Mouse (Mus musculus) retina, embryonic 14.5 days (tissue): Measurements from ENCODE around the gene Mb.

Experiments used
- DNase-seq: peaks from one replicate; pipeline ENCODE4 v3.0.0-alpha.2; 2015; ENCODE audit warnings: low spot score

The Mb gene

DNA sequence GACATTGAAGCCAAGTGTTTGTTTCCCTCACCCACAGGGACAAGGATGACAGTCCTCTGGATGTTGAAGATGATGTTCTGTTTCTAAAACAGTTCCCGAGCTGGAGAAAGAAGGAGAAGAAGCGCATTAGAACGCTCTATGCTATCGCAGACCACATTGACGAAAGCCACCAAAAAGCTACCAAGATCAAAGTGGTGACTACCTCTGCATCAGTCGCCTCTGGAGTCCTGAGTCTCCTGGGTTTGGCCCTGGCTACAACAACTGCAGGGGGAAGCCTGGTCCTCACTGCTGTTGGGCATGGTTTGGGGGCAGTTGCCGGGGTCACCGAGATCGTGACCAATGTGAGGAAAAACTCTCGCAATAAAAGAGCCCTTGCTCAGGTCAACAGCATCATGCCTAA, at the start of gene Mb:
Mb (minus strand) TSS at position 101 of the 400 bp plus-strand sequence.
- no peak for DNase-seq

DNA sequence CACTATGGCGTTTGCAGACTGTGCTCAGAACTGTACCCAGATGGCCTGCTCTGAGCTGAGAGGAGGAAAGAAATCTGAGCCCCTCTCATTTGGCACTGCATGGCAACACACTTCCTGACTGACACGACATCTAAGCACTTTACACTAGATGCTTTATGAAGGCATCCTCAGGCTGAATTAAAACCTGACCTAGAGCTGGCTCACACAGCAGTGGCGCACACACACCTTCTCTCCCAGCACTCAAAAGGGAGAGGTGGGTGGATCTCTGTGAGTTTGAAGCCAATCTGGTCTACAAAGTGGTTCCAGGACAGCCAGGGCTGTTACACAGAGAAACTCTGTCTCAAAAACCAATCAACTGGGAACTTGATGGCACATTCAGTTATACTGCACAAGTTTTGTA, 49.3 kb upstream of the Mb start:
- DNase-seq: no peak

DNA sequence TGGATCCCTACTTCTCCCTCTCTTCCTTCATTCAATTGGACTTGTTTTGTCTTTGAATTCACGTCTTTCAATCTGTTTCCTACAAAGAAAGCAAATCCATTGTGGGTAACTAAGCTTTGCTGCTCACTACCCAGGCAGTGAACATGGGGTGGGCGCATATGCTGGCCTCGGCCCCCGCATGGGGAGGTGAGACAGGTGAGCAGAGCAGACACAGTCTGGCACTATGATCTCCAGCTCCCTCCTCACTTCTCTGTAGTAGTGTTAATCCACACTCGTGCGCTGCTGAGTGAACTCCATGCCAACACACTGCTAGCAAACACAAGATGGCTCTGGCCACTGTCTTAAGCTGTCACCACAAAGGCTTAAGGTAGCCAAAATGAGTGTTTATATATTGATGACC, 46.9 kb upstream of the Mb start:
- DNase-seq: no peak

- no peak for DNase-seq
Measured at GRCm38 (mm10) chr15:77095216-77095615, 44.7 kb upstream of the Mb start.

DNA sequence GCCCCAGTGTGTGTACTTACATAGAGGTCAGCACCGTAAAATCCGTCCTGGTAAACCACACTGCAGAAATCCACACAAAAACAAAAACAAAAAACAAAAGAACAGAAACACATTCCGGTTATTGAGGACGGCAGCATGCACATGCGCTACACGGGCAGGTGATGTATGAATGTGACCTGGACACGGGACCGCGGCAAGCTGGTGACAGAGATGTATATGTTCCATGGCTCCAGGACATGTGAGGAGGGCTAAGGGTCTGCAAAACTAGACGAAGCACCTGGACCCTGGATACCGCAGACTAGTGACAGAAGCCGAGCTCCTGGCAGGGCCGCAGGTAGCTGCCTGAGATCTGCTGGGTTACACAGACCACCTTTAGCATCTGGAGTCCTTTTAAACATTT, 44.0 kb upstream of the Mb start:
- no peak for DNase-seq

DNA sequence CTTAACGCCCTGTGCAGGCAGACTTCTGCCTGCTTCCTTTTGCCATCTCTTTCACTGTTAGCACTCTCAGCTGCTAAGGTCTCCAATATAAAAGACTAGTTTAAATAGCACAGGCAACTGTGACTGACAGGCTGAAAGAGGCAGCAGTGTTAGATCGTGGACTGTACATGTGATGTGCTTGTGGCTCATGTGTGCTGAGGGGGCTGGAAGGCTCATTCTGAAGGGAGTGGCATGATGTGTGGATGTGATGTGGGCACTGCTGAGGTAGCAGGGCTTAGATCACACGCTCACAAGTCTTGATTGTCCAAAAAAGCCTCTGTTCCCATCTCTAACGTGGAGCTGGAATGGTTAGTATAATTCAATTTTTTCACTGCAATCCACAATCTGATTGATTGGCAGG, 40.9 kb upstream of the Mb start:
- DNase-seq: no peak

GRCm38 (mm10) chr15:77090531-77090930, 40.1 kb upstream of the Mb start:
- DNase-seq: no peak

GRCm38 (mm10) chr15:77089249-77089648, 38.8 kb upstream of the Mb start:
- DNase-seq: no peak

DNA sequence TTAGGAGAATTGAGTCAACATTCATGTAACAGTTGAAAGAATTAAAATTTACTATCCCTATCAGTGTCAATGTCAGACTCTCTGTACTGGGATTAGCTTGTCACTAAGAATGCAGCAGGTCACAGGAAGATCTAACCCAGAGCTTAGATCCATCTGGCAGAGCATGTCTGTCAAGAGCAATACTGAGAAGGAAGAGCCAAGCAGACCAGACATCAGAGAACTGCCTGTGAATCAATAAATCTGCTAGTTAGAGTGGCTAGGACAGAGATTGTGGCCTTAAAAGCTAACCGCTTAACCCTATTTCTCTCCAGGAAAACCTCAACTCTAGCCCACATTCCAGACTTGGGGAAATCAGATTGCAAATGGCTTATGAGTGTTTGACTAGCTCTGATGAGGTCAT, 36.0 kb upstream of the Mb start:
- DNase-seq: no peak

DNA sequence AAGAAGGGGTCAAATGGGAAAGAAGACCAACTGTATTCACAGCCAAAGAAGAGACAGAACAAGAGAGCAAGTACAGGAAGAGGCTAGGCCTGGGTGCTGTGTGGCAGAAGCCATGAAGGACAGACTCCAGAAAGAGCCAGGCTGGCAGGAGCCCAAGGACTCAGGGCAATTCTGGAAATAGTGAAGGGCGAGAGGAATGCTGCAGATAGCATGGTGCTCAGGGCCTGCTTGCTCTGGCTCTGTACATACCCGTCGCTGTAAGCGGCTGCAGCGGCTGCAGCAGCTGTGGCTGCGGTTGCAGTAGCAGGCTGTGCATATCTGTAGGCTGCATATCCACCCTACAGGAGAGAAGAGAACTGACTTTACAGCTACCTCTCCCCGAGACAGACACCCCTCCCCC, 35.3 kb upstream of the Mb start:
- DNase-seq: no peak

DNA sequence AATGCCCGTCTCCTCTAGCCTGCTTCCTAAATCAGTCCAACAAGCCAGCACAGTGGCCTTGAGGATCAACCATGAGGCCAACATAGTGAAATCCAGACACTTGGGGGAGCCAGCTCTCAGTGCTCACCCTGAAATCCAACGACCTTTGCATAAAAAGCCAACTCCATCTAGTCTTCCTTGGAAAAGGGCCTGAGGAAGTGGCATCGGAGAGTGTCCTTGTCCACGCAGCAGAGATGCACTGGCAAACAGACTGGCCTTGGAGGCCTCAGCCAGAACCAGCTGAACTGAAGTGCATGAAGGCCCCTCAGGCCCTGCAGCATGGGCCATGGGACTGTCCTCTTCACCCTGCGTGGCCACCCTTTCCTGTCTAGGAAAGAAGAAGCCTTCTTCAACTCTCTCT, 31.0 kb upstream of the Mb start:
- no peak for DNase-seq

DNA sequence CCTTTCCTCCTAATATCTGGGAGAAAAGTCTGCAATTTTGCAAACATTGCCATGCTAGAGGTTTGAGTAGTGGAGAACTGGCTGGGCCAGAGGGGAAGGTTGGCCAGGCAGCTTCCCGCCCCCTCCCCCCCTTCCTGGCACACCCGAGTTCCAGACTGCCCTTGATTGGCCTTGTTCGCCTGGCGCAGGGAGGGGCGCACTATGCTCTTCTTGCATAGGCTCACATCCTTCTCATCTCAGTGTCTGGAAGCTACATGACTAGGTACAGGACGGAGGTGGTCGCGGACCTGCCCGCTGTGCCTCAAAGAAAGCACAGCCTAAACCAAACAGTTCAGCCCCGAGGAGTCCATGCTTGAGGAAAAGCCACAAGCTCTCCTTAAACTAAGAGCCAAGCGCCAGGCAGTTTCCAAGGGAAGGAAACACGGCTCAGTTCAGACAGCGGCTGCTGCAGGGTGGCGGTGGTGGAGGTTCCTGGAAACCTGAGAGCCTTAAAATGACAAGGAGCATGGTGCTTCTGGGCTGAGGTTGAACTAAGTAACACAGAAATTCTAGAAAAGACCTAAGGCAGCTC, 30.3 kb upstream of the Mb start:
- no peak for DNase-seq

- DNase-seq: no peak
Measured at GRCm38 (mm10) chr15:77079890-77080361, 29.5 kb upstream of the Mb start.

DNA sequence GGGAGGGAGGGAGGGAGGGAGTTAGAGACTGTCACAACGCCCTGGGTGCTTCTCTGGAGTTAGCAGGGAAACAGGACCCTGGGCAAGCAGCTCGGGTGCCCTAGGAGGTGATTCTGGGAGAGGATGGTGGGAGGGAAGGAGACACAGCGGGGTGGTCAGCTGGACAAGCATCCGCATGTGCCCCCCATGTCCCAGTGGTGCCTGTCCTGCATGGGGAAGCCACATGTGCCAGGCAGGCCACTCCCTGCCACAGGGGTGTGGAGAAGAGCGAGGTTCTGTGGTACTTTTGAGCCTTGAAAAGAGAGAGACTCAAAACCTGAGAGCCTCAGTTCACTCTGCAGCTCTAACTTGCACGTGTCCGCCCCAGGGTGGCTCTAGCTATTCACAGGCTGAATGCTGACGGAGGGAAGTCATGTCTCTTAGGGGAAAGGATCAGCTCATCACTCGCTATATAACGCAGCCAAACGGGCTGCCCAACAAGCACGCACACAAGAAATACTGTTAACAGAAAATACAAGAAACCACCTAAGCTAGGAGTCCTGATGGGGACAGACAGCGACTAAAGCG, 28.9 kb upstream of the Mb start:
- DNase-seq: no peak

GRCm38 (mm10) chr15:77078786-77079185, 28.3 kb upstream of the Mb start:
- DNase-seq: no peak

DNA sequence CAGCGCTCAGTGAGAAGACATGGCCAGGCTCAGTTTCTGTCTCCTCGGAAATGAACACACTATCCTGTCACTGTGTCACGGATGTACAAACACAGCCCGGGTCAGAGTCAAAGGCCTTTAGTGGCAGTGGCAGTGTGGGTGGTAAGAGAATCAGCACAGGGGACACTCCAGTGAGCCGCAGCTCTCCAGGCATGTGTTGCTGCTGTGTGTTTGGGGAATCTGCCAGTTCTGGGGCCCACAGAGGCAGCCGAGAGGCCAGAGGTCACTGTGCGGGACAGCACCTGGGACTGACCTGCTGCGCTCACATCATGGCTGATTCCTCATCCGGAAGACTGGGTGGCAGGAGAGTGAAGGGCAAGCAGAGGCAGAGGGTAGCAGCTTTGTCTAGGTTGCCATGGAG, 27.4 kb upstream of the Mb start:
- DNase-seq: no peak

DNA sequence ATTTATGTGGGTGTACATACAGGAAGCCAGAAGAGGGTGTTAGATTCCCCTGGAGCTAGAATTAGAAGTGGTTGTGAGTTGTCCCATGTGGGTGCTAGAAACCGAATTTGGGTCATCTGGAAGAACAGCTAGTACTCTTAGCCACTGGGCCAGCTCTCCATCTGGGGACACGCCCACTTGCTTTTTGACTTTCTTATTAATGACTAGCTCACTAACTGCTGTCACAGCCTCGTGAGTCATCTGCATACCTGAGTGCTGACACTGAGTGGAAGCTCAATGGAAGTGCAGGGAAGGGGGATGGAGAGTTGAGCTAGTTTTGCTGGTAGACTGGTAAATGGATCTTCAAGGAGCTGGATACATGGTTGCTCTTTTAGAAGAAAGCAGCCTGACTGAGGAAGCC, 26.1 kb upstream of the Mb start:
- DNase-seq: no peak

- no peak for DNase-seq
Measured at GRCm38 (mm10) chr15:77072556-77073163, 22.2 kb upstream of the Mb start.

GRCm38 (mm10) chr15:77071501-77071900, 21.0 kb upstream of the Mb start:
- DNase-seq: peak; percentile 51

GRCm38 (mm10) chr15:77070745-77071268, 20.3 kb upstream of the Mb start:
- DNase-seq: no peak

GRCm38 (mm10) chr15:77069019-77069418, 18.5 kb upstream of the Mb start:
- no peak for DNase-seq

DNA sequence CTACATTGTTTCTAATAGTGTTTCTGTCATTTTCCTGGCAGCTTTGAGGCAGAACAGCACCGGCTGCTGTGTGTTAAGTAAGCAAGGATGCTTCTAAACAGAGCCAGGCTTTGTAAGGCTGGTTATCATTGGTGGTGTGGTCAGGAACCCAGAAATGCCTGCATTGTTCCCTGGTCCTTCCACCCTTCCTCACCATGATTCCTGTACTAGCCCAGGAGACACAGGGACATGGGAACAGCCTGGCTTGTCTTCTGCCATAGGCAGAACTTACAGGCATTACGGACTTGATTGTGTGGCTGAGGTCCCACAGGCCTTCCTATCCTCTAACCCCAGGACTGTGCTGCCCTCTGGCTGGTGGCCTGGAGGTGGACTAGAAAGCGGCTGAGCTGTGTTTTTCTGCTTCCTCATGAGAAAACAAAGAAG, 18.0 kb upstream of the Mb start:
- DNase-seq: no peak

- DNase-seq: no peak
Measured at GRCm38 (mm10) chr15:77066233-77066632, 15.8 kb upstream of the Mb start.
